Mouse (Mus musculus) adrenal gland, postnatal 10 days (tissue): ENCODE measurements around the gene Hrh3. TPM values are rescaled to one million over a fixed set of nuclear protein-coding genes. Genes with fewer than 3 reads are reported as not detected.

Experiments
- DNase-seq: peaks from one replicate; pipeline ENCODE4 v3.0.0; 2021; ENCODE audit warnings: mixed read lengths
- total RNA-seq, 2 experiments: library from RNA; stranded (reverse); gene quantifications; 2 replicates each; pipeline ENCODE4 v1.2.3; 2021

Hrh3 gene
- total RNA-seq, 2 experiments from 2014 or later: 0.09 to 0.76 TPM

DNA sequence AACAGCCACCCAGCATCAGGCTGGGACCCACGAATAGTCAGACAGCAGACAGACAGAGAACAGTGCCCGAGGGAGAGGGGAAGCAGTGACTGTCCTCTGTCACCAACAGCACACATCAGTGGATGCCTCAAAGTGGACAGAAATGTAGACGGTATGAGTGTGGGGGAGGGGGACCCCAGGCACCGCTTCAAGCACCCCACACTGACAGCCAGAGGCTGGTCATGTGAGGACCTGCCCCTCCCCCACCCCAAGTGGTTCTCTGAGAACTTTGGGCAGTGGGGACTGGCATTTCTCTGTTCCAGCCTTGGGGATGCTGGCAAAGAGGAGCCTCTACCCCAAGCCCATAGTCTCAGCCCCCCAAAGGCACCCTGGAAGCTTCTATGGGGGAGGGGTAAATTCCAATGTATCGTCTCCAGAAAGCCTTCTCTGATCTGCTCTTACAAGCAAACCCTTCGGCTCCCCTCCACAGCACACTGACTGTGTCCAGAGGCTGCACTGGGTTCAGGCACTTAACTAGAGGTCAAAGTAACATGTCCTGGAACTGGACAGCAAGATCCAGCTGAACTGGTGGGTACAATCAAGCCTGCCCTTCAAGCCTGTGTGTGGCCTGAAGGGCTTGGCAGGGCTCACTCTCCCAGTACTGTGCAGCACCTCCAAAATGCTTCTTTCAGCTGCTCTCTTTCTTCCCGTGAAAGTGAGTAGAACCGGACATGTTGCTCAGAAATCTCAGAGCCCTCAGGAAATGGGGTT is 1.3 kb upstream of the Hrh3 start:
- DNase-seq: no peak

DNA sequence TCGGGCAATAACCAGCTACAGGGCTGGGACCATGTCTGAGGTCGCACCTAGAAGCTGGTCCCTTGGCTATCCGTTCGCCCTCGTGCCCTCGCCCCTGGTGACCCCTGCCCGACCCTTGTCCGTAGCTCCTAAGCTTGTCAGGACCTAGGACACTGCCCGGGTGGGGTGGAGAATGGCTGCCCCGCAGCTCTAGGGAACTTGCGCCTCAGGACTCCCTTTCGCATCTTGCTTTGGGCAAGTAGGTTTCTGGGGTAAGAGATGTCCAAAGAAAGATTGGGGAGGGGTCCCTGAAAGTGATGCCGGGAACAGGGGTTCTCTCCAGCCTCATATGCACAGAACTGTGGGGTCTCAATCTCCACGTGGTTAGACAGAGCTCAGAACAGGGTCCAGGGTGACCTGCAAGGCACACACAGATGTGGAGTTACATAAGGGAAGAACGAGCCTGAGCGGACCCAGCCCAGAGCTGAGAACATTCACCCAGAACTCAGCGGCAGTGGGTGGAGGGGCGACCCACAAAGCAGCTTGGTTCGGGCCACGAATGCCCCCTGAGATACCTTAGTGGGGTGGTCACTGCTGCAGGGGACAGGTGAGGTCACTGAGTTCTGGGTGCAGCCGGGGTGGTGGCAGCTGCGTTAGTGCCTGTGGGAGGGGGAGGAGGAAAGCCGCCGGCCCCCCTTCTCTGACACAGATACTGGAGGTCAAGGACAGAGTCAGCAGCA is 530 bp upstream of the Hrh3 start:
- DNase-seq: no peak

DNA sequence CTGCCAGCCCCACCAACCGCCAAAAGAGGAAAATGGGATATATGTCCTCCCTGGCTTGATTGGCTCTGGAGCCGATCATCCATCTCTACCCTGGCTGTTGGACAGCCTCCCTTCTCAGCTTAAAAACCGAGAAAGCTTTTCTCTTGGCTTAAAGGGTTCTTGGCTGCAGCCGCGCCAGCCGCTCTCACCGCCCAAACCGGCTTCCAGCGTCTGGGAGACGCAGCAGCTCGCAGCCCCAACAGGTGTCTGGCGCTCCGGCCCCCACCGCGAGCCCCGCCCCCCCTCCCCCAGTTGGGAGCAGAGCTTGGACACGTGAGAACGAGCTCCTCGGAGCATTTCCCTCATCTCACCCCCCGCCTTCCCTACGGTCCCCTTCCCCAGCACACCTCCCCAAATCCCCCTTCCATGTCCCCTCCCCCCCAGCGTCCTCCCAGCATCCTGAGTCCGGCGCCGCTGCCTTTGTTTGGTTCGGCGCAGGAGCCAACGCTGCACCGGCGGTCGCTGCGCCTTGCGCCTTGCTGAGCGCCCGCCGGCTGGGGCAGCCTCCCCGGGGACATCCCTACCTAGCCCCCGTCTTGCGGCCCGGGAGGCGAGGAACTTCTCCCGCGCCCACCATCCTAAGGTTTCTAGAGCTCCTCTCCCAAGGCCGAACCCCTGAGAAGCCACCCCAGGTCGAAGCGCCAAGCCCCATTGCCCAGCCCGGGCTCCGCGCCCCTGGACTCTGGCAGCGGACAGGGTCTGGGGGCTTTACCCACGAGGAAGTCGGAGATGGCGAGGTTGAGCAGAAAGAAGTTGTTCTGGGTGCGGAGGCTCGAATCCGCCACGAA is 924 bp downstream of the Hrh3 start:
- DNase-seq: no peak

DNA sequence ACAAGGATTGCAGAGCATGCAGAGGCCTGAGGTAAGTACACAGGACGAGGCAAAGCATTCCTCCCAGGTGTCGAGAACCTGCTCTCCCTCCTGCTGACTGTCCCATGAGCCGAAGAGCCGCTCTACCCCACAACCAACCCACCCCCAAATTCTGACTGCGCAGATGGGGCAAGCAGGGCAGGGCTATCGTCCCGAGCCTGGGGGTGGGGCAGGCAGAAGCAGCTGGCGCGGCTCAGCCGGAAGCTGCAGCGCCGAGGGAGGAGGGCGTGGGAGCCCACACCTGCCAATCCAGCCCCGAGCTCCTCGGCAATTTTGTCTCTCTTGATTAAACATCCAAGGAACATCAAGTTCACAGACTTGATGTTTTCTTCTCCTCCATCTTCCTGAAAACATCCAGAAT is 4.8 kb downstream of the Hrh3 start:
- no peak for DNase-seq

DNA sequence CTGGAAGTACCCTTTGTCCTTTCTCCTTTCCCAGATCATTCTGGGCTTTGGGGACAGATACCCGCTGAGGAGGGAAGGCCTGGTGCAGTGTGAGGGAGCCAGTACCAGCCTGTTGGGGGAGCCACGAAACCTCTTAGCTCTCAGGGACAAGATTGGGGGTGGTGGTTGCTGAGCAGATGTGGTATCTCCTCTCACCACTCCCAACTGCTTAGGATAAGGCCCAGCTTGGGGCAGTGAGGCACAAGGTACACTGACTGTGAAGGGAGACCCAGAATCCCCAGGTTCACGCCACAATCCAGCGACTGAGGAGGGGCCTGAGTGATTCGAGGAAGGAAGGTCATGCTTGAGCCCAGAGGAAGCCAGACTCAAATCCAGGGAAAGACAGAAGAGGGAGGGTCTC is 6.1 kb downstream of the Hrh3 start:
- no peak for DNase-seq

DNA sequence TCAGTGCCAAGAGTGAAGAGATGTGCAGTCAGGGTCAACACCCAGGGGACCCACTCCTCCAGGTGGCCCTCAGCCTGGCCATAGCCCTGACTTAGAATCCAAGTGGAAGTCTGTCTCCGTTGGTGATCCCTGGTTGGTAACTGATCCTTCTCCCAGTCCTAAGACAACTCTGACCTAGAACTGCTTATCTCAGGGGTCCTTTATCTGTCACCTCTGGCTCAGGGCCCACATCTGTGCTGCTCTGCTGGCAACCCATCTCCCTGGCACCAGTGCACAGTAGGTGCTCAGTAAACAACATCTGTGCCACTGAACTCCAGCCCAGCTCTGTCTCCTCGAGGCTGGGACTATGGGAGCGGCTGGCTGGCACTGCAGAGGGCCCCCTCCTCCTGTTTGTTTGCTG is 6.7 kb downstream of the Hrh3 start:
- DNase-seq: no peak

DNA sequence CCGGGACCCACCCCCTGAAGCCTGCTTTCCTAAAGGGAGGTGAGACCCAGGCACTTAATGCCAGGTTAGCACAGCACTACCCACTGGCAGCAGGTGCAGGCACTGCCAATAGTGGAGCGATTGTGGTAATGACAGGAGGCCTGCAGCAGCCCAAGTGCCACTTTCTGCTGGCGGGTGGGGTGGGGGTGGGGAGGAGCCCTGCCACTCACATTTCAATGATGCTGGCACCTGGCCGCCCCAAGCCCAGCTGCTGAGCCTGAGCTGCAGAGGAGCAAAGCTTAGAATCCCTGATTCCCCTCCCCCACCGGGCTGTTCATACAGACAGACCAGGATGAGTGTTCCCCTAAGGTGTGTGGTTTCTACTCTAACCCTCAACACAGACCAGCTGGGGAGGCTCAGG is 8.6 kb downstream of the Hrh3 start:
- no peak for DNase-seq

GRCm38 (mm10) chr2:180090285-180090684 is 14.0 kb downstream of the Hrh3 start:
- no peak for DNase-seq

DNA sequence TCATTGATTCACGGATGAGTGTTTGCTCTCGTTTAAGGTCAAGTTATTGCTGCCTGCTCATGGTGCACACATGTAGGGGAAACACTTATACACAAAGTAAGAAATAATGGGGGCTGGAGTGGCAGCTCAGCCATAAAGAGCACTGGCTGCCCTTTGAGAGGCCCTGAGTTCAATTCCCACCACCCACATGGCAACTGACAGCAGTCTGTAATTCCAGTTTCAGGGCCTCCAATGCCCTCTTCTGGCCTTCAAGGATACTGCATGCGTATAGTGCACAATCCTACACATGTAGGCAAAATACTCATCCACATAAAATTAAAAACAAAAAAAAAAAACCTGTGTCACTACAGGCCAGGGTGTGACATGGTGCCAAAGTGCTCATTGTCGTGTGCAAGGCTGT is 16.8 kb downstream of the Hrh3 start:
- DNase-seq: no peak

DNA sequence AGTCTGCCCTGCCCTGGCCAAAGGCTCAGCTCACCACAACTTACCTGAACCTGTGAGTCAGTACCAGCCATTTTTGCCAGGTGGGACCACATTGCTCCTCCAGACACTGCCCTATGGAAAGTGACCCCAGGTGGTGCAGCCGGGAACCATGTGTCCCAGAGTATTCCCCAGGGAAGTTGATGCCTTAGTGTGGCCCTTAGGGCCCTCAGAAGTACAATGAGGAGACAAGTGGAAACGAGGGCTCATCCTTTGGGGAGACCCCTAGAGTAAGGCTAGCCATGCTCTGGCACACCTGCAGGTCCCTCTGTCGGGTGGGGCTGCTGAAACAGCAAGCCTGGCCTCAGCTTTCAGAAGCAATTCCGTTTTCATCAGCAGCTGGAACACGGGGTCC is 17.7 kb downstream of the Hrh3 start:
- DNase-seq: no peak

GRCm38 (mm10) chr2:180085926-180086636 is 18.2 kb downstream of the Hrh3 start:
- no peak for DNase-seq

- DNase-seq: no peak
Measured at GRCm38 (mm10) chr2:180084565-180084964, 19.7 kb downstream of the Hrh3 start.

GRCm38 (mm10) chr2:180083063-180083462 is 21.2 kb downstream of the Hrh3 start:
- DNase-seq: no peak

- DNase-seq: no peak
Measured at GRCm38 (mm10) chr2:180080680-180081079, 23.6 kb downstream of the Hrh3 start.

GRCm38 (mm10) chr2:180077622-180078021 is 26.7 kb downstream of the Hrh3 start:
- DNase-seq: no peak

- no peak for DNase-seq
Measured at GRCm38 (mm10) chr2:180072886-180073285, 31.4 kb downstream of the Hrh3 start.

DNA sequence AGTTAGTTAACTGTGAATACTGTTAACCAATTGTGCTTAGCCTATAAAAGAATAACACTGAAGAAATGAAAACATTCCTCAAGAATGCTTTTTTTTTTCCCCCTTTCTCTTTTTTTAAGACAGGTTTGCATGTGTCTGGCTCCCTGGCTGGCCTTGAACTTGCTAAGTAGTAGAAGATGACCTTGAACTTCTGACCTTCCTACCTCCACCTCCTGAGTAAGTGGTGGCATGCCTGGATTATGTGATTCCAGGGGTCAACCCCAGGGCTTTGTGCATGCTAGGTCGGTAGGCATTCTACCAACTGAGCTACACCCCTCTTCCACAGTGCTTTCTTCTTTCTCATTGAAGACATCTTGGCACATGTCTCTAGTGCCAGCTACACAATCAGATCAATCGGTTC is 32.6 kb downstream of the Hrh3 start:
- DNase-seq: no peak

- DNase-seq: peak; percentile 97
Measured at GRCm38 (mm10) chr2:180070481-180071453, 33.5 kb downstream of the Hrh3 start, which contains the start of gene Mtg2. Mtg2 (plus strand) TSS chr2:180070588.

DNA sequence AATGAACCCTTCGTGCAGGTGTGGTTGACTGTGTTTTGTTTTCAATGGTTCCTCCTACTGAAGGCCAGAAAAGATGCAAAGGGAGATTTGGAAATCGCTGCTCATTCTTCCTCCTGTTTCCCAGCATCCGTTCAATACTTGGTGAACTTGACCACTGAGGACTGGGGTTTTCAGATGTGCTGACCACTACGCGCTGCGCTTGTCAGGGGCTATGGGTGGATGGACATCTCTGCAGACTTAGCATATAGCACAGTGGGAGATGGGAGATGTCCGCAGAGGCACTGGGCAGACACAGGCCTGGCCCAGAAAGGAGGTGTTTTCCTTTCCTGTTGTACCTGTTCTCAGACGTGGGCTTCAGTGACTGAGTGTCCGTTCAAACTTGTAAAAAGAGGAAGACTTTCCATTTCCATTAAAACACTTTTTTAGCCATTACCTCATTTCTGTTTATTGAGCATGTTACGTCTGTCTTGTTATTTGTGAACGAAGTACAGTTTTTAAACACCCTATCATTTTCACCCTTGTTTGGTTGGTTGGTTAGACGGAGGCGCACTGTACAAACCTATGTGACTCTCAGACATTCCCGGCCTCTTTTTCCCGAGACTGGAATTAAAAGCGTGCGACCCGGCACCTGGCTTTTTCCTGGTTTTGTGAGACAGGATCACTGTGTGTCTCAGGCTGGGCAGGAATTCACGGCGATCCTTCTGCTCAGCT is 34.4 kb downstream of the Hrh3 start:
- DNase-seq: no peak
